Mouse (Mus musculus) NIH3T3 (cell line): Measurements from ENCODE around the gene Hormad1.

Experiments used
- DNase-seq: peaks from one replicate; pipeline ENCODE4 v3.0.0-alpha.2; 2012; ENCODE audit warnings: low read depth

The Hormad1 gene

GRCm38 (mm10) chr3:95636072-95636471 lies 76.6 kb downstream of the Hormad1 start:
- DNase-seq: no peak
